Mouse (Mus musculus) left cerebral cortex, adult 11 months (tissue): ENCODE measurements around the gene Ooep.
"Not testable (repeated sequence)": the region's sequence is repeated elsewhere in the genome, so short reads cannot be mapped to it uniquely, and the experiment has no call there.

Experiments used
- DNase-seq: peaks from one replicate; pipeline ENCODE4 v3.0.0; 2022; ENCODE audit warnings: low spot score

Ooep gene

DNA sequence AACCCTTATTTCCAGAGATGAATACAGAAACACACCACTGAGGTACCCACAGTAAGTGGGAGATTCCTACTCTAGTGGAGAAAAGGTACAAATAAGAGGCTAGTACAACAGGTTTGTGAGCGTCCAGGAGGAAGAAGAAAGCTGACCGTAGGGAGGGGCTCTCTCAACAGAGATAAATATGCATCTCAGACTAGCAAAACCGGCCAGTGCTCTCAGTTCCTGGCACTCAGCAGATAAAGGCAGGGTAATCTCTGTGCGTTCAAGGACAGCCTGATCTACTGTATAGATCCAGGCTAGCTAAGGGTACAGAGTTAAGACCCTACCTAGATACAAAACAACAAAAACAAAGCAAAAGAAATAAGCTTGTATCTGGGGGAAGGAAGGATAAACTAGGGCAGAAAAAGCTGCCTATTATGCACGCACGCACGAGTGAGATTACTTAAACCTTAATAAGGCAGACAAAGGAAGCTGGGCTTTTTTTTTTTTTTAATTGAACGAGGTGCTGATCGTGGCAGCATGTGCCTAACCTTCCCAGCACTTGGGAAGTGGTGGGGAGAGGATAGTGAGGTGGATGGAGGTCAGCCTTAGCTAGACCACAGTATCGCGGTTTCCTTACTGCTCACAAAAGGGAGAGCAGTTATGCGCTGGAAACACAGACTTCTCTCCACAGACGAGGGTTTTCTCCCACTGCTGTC lies 12.5 kb downstream of the Ooep start:
- no peak for DNase-seq

DNA sequence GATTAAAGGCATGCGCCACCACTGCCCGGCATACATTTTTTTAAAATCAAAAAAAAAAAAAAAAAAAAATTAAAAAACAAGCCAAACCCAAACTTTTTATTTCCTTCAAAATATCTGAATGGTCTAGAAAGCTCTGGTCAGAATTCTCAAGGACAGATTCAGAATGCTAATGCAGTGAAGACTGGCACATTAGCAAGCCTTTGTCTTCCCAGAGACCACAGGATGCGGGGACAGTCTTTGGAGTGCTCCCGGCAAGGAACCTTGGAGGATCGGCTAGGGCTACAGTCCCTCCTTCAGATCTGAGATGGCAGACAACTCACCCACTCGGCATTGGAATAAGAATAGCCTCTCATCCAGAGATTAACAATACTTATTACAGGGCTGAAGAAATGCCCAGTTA lies 13.8 kb downstream of the Ooep start:
- DNase-seq: no peak

DNA sequence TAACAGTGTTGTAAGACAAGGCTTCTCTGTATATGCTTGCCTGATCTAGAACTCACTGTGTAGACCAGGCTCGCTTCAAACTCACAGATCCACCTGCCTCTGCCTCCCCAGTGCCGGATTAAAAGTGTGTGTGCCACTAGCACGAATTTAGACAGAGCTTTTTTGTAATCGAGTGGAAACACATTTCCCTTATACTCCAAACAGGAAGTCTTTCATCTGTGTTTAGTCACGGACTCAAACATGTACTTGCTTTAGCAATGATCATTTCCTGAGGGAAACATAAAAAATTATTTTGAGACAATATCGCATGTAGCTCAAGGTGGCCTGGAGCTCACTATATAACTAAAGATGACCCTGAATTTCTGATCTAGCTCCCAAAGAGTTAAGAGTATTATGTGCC lies 15.2 kb downstream of the Ooep start:
- DNase-seq: no peak

DNA sequence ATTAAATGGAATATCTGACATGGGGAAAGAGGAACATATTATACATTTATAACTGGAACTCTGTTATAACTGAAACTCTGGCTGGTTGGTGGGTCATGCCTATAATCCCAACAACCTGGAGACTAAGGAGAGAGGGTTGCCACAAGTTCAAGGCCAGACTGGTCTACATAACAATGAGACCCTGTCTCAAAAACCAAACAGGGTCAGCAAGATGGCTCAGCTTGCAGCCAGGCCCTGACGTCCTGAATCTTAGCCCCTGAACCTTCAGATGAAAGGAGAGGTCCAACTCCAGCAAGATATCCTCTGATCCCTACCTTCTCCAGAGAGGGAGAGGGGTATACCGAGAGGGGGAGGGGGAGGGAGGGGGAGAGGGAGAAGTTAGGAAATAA lies 18.0 kb downstream of the Ooep start:
- DNase-seq: no peak

DNA sequence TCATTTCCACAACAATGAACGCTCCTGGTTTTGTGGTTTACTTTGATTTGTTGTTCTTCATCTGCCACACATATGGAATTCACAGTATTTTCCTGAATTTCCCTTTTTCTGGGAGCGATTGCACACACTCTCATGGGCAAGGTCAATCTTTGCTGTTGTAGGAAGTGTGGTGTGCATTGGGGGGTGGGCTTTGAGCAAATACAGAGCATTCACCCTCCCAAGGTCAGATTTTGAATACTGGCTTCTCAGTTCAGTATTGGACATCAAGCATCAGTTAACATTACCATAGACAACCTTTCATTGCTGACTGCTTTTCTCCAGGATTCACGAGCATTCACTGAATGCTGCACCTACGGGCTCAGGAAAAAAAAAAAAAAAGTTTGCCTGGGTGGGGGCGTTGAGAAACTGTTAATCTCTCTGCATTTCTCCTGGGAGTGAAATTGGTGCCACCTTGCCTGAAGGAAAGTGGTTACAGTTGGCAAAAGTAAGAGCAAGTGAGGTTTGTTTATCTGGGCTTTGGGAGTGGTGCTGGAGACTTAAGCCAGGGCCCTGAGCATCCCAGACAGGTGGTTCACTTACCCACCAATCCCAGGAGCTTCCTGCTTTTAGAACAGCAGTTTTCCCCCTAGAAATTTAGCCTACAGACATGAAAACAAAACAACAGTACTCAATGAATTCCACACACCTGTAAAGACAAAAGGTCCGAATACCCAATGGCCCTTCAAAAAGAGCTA lies 18.6 kb downstream of the Ooep start:
- DNase-seq: no peak

DNA sequence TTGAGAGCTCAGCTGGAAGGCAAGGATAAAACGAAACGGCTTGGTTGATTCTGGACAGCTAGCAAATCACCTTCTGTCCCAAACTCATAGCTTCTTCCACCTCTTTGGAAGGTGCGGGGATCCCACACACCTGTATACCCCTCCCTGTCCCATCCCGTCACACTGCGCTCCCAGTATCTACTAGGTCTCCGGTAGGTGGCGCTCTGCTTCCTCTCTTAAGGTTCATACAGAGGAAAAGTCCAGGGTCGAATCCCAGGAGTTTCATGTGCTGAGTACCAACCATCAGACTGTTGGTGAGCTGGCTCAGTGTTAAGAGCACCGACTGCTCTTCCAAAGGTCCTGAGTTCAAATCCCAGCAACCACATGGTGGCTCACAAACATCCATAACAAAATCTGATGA lies 20.5 kb downstream of the Ooep start:
- DNase-seq: peak; percentile 5

DNA sequence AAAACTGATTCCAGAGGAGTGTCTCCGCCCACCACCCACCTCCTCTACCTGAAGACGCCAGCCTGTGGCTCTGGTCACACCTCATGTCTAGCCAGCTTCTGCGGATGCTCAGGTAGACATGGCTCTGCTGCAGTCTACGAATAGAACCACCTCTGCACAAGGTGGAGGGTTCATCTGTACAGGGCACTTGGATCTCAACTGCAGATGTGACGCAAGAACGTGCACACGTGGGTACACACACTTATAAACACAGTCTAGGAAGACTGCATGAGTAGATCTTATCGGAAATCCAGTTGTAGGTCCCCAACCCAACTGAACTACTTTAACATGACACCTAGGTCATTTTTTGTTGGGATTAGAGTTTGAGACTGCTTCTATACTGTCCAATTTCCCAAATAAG lies 22.9 kb downstream of the Ooep start, which contains the start of gene Gsta2:
TSS of gene Gsta2 (minus strand) at position 178 of the 400 bp plus-strand sequence.
- no peak for DNase-seq

DNA sequence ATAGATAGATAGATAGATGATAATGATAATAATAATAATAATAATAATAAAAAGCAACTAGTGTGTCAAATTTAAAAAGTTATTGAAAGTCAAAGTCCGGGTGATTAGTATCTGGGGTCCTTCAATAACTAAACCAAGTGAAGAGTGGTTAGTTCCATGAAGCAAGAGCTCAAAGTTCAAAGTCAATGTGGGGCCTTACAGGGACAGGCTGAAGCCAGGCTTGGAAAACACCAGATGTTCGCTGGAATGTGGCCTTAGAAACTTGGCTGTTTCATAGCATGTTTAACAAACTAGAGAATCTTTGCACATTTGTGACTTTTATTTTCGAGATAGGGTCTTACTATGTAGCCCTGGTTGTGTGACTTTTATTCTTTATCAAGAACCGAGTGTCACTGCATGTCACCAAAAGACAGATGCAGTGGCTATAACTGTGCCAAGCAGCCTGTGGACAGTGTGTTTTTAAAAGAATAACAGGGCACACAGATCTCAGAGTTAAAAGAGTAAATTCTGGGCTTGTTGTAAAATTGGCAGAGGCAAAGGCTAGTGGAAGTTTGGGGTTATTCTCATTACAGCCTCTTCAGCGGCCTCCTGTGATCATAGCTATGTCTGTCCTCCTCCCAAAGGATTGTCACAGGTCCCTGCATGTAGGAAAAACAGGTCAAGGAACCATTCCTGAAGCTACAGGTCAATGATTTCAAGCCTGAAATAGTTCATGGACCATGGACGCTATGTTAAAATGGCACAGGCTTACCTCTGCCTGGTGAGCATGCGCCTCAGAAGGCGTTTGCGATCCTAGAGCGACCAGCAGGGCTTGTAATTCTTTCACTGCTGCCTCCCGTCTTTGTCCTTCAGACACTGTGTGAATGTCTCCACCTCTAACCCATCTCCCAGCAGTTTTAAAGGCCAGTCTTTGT lies 23.6 kb downstream of the Ooep start:
- DNase-seq: no peak

DNA sequence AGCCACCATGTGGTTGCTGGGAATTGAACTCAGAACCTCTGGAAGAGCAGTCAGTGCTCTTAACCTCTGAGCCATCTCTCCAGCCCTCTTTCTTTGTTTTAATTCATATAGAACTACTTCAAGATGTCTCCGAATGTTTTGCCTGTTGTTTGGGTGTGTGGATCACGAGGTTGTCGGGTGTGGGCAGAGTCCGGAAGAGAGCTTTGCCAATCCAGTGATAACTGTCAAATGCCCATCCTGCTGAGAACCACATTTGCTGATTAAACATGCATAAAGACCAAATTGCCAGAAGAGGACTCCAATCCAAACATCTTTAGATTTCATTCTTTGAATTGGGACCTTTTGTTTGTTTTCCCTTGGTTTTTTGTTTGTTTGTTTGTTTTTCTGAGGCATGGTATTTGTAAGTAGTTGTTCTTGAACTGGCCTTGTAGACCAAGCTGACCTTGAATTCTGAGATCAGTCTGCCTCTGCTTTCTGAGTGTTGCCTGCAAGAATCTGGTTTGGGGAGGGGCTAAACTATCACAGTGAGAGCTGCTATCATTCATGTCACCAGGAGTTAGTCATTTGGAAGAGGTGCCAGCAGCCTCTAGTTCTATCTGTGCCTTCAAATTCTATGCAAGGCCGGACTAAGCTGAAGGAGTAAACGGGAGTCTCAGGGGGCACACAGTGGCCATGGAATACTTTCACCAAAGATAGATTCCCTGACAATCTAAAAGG lies 26.9 kb downstream of the Ooep start:
- DNase-seq: no peak

DNA sequence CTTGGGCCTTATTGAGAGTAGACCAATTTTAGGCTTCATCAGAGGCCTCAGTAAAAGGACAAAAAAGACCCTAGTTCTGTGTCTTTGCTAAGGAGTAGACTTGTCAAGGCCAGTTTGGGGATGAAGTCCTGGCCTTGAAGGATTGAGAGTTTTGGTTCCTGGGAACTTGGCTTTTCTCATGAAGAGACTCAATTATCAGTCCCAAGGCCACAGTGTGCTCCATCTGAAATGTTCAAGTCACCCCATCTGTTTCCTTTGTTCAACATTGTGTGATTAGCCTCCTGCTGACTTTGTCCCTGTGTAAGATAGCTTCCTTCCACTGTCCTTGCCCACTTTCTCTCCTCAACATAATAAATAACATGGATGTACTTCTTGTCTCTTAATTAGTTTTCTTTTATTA lies 28.5 kb downstream of the Ooep start:
- DNase-seq: not testable (repeated sequence)

DNA sequence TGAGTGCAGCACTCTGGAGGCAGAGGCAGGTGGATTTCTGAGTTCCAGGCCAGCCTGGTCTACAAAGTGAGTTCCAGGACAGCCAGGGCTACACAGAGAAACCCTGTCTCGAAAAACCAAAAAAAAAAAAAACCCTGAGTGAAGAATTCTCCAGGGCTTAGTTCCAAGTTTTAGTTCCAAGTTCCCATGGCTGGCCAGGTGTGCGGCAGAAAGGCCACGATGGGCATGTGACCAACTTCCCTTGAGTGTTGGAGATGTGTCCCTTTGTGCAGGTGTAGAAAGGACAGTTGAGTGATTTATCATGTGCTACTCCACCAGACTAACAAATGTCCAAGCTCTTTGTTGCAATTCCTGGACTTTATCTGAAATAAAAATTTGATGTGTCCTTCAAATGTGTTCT lies 29.4 kb downstream of the Ooep start:
- DNase-seq: not testable (repeated sequence)

DNA sequence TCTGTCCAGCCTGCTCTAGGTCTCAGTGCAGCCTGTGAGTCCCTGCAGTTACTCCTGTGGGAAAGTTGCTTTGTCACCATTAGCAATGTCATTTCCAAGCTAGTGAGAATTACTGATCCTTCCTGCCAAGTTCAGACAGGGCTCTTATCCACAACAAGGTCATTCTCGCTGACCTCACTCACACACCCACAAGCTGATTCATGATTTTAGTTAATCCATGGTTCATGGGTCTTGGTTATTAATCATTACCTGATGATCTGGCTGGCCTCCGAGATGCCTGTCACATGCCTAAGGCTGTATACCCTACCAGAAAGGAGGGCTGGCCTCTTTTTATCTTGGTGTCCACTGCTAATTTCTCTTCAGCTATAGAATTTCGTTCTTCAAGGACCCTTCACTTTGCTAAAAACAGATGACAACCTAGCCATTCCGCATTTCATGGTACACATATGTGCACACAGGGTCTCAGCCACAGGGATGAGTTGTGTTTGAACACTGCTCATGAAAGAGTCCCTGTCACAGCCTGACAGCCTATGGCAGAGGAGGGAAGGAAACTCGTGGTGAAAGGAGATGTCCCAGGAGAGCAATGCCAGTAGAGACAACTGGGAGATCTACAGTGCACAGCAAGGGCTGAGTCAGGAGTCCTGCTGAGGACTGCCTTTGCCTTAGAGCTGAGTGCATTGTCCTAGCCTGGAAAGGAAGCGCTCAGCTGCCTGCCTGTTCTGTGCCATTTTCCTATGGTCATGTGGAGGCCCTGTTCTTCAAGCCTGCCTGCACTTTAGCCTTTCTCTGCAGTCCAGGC lies 30.1 kb downstream of the Ooep start:
- not testable (repeated sequence) for DNase-seq

DNA sequence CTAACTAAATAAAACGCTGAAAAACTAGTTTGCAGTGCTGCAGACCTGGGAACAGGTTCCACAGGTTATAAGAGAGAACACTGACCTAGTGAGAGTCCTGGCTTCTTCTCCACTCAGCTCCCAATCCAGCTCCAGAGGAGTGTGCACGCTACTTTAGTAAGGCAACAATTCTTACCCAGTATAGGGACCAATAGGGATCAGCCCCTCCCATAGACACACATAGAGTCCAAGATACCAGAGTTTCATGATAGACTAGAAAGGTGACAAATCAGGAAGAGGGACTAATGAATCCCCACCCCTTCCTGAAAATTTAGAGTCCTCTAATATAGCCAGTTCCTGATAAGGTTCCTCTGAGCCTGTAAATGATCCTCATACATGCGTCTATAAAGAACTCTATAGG lies 31.5 kb downstream of the Ooep start:
- DNase-seq: no peak

DNA sequence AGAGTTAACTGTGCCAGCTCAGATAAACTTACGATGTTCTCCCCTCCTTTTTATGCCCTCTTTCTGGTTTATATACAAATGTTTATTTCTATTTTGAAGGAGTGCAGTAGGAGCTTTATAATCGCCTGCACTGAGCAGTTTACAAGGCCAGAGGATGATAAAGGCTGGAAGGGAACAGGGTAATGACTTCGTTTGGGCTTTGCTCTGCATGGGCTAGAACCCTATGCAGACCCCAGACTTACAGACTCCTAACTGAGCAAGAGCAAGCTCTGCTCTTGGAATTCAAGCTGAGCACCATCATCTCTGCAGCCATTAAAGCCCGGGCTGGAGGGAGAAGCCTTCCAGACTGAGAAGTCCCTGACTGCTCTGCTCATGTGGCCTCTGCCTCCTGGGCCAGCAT lies 33.3 kb downstream of the Ooep start:
- DNase-seq: not testable (repeated sequence)

DNA sequence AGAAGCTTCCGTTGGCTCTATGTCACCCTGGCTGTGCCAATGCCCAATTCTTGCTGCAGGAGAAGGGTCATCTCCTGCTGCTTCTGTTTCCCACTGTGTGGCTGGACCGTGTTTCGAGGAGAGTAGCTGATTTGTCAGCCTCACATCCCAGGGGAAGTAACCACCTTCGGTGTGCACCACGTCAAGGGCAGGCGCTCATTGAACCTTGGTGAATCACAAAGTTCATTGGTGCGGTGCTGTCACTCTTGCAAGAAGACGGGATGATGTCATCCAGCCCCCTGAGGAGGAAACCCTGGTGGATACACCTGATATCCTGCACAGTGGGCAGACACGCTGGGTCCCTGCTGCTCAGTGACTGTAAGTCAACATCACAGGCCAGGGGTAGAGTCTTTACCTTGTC lies 35.5 kb downstream of the Ooep start:
- DNase-seq: not testable (repeated sequence)

DNA sequence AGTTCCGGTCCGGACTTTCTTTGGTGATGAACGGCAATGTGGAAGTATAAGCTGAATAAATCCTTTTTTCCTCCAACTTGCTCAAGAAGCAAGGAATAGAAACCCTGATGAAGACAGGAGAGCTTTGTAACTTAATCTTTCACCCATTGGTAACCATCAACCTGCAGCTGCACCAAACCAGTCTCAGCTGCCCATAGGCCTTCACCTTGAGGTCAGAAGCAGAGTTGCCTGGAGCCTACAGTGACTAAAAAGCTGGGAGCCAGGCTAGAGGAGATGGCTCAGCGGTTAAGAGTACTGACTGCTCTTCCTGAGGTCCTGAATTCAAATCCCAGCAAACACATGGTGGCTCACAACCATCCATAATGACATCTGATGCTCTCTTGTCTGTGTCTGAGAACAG lies 36.0 kb downstream of the Ooep start:
- not testable (repeated sequence) for DNase-seq

DNA sequence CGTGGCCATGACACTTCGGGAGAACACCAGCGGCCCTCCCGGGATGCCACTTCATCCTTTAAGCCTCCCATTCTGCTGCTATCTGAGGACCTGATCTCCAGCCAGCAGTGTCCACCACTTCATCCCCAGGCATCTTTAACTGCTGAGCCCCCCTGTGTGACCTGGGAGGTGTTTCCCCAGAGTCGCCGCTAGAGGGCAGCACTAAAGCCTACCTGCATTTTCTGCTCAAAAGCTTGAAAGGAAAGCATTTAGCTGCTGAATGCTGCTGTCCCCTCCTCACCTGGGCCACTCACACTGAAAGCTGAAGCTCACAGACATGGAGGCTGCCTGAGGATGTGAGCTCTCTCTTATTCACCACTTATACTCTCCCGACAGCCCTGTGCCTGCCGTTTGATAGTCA lies 38.2 kb downstream of the Ooep start:
- peak; percentile 5 for DNase-seq

DNA sequence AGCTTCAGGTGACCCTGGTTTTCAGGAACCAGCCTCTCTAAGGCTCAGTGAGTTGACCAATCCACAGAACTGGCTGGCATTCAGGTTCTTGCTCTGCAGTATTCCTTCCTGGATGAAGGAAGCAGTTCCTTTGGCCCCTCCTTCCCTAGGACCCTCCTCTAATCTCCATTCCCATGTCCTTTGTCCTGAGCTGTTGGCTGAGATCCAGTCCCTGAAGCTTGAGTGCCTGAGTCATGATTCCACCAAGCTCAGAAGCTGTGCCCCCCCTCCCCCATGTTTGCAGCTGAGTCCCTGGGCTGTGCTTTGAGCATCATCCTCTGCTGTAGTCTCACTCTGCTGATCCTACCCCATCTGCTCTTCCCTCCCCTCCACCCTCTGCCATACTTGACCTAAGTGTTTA lies 41.5 kb downstream of the Ooep start:
- not testable (repeated sequence) for DNase-seq

DNA sequence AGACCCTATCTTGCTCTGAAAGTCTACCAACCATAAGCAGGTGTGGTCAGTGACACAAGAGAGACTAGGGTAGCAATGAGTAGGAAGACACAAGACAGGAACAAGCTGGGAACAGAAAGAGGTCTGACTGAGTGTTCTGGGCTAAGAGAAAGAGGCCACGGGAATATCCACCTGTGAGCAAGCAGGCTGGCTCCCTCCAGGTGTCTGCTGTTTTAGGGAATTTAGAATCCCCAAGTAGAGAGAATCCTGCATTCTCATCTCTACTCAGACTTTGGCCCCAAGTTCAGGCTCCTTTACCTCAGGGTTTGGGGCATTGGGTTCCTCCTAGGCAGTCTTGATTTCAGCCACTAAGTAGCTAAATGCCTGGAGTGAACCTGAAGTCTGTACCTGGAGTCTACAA lies 51.2 kb downstream of the Ooep start, which contains the start of gene Omt2b:
TSS of gene Omt2b (plus strand) at position 301 of the 400 bp plus-strand sequence.
- not testable (repeated sequence) for DNase-seq
